Mouse (Mus musculus) erythroblast, embryonic 14.5 days (primary cell): Measurements from ENCODE around the gene Shf.

Experiments
- GATA1 ChIP-seq: IDR thresholded peaks from 2 replicates; pipeline ENCODE4 v1.6.1; 2012; ENCODE audit warnings: low read length, inconsistent platforms, mixed read lengths
- TAL1 ChIP-seq: IDR thresholded peaks from 3 replicates; pipeline ENCODE4 v1.6.1; 2012; ENCODE audit warnings: low read length, inconsistent platforms, mixed read lengths

GRCm38 (mm10) chr2:122352992-122353391, 16.0 kb downstream of the Shf start:
- TF ChIP-seq GATA1 (no peak), TAL1 (no peak)
